Mouse (Mus musculus): ENCODE data around the gene Zfp85. TPM values are rescaled to one million over a fixed set of nuclear protein-coding genes. Genes with fewer than 3 reads are reported as not detected.
"Not testable (repeated sequence)": the region's sequence is repeated elsewhere in the genome, so short reads cannot be mapped to it uniquely, and the experiment has no call there.

The Zfp85 gene
- polyA plus RNA-seq (2012; rRNA removed), result 3.6 and 3.7 TPM in 2 replicates

GRCm38 (mm10) chr13:67754333-67755306, at the start of gene Zfp85:
TSS of gene Zfp85 (minus strand) at chr13:67755228.
- H3K27ac ChIP-seq (ENCODE audit: insufficient read depth, low read length), result no peak within 1 kb of the TSS; the same call in 1 of the 2 replicates

GRCm38 (mm10) chr13:67799151-67799550, 44.1 kb upstream of the Zfp85 start:
- not testable (repeated sequence) for H3K4me1 ChIP-seq (ENCODE audit: control insufficient read depth, insufficient read depth, low read length); H3K4me3 ChIP-seq (ENCODE audit: insufficient read depth, low read length); H3K27ac ChIP-seq (ENCODE audit: insufficient read depth, low read length)

More at GRCm38 (mm10) chr13:67754333-67755306, at the start of gene Zfp85:
- H3K4me3 ChIP-seq (ENCODE audit: insufficient read depth, low read length), result peak within 1 kb of the TSS; percentile 73
- H3K4me1 ChIP-seq (ENCODE audit: control insufficient read depth, insufficient read depth, low read length), result no peaks in the 10 kb centered on the region
- TF ChIP-seq CTCF (IDR thresholded peaks at IDR 0.05; ENCODE audit: extremely low read depth, insufficient read depth, low read length) (no peak), POLR2A (IDR thresholded peaks at IDR 0.05; ENCODE audit: extremely low read depth, insufficient read depth, low read length) (no peak)

- Histone ChIP-seq H3K4me1 (ENCODE audit: control insufficient read depth, insufficient read depth, low read length) (no peaks in the 10 kb centered on the region), H3K4me3 (ENCODE audit: insufficient read depth, low read length) (no peak overlapping the region), H3K27ac (ENCODE audit: insufficient read depth, low read length) (no peak overlapping the region)
- TF ChIP-seq CTCF (IDR thresholded peaks at IDR 0.05; ENCODE audit: extremely low read depth, insufficient read depth, low read length), result no peak
- TF ChIP-seq POLR2A (IDR thresholded peaks at IDR 0.05; ENCODE audit: extremely low read depth, insufficient read depth, low read length), result no peak
Measured at GRCm38 (mm10) chr13:67798618-67799017, 43.6 kb upstream of the Zfp85 start.

GRCm38 (mm10) chr13:67791921-67792455, 37.0 kb upstream of the Zfp85 start:
- TF ChIP-seq POLR2A (IDR thresholded peaks at IDR 0.05; ENCODE audit: extremely low read depth, insufficient read depth, low read length) (no peak), CTCF (IDR thresholded peaks at IDR 0.05; ENCODE audit: extremely low read depth, insufficient read depth, low read length) (no peak)
- no peaks in the 10 kb centered on the region for H3K4me1 ChIP-seq (ENCODE audit: control insufficient read depth, insufficient read depth, low read length)
- no peak overlapping the region for H3K4me3 ChIP-seq (ENCODE audit: insufficient read depth, low read length)
- no peak overlapping the region for H3K27ac ChIP-seq (ENCODE audit: insufficient read depth, low read length)

- TF ChIP-seq POLR2A (IDR thresholded peaks at IDR 0.05; ENCODE audit: extremely low read depth, insufficient read depth, low read length), result 0 out of 2 replicates have a peak, but pooled peaks have one; percentile 38
- no peak for TF ChIP-seq CTCF (IDR thresholded peaks at IDR 0.05; ENCODE audit: extremely low read depth, insufficient read depth, low read length)
- Histone ChIP-seq H3K4me3 (ENCODE audit: insufficient read depth, low read length) (peak within 1 kb of the TSS; percentile 57), H3K4me1 (ENCODE audit: control insufficient read depth, insufficient read depth, low read length) (no peaks in the 10 kb centered on the region), H3K27ac (ENCODE audit: insufficient read depth, low read length) (no peak within 1 kb of the TSS)
Measured at GRCm38 (mm10) chr13:67779265-67780221, 24.5 kb upstream of the Zfp85 start, which contains the start of gene Zfp493. TSS of gene Zfp493 (plus strand) at chr13:67779693.

GRCm38 (mm10) chr13:67763031-67763768, 8.2 kb upstream of the Zfp85 start:
- TF ChIP-seq CTCF (IDR thresholded peaks at IDR 0.05; ENCODE audit: extremely low read depth, insufficient read depth, low read length) (no peak), POLR2A (IDR thresholded peaks at IDR 0.05; ENCODE audit: extremely low read depth, insufficient read depth, low read length) (no peak)

GRCm38 (mm10) chr13:67759966-67760365, 4.9 kb upstream of the Zfp85 start:
- Histone ChIP-seq H3K27ac (ENCODE audit: insufficient read depth, low read length) (no peak overlapping the region), H3K4me1 (ENCODE audit: control insufficient read depth, insufficient read depth, low read length) (no peaks in the 10 kb centered on the region), H3K4me3 (ENCODE audit: insufficient read depth, low read length) (no peak overlapping the region)
- no peak for TF ChIP-seq CTCF (IDR thresholded peaks at IDR 0.05; ENCODE audit: extremely low read depth, insufficient read depth, low read length)
- no peak for TF ChIP-seq POLR2A (IDR thresholded peaks at IDR 0.05; ENCODE audit: extremely low read depth, insufficient read depth, low read length)

More at GRCm38 (mm10) chr13:67763031-67763768, 8.2 kb upstream of the Zfp85 start:
- H3K4me3 ChIP-seq (ENCODE audit: insufficient read depth, low read length), result no peak overlapping the region
- H3K27ac ChIP-seq (ENCODE audit: insufficient read depth, low read length), result no peak overlapping the region
- no peaks in the 10 kb centered on the region for H3K4me1 ChIP-seq (ENCODE audit: control insufficient read depth, insufficient read depth, low read length)

GRCm38 (mm10) chr13:67755761-67756160, 733 bp upstream of the Zfp85 start:
- TF ChIP-seq CTCF (IDR thresholded peaks at IDR 0.05; ENCODE audit: extremely low read depth, insufficient read depth, low read length) (no peak), POLR2A (IDR thresholded peaks at IDR 0.05; ENCODE audit: extremely low read depth, insufficient read depth, low read length) (no peak)
- no peaks in the 10 kb centered on the region for H3K4me1 ChIP-seq (ENCODE audit: control insufficient read depth, insufficient read depth, low read length)
- no peak overlapping the region for H3K27ac ChIP-seq (ENCODE audit: insufficient read depth, low read length)
- no peak overlapping the region for H3K4me3 ChIP-seq (ENCODE audit: insufficient read depth, low read length)

Data from cortical plate, adult 2 months (tissue).